Mouse (Mus musculus) thymus, postnatal 10 days (tissue): ENCODE data around the gene Acnat1.
"Not testable (repeated sequence)": the region's sequence is repeated elsewhere in the genome, so short reads cannot be mapped to it uniquely, and the experiment has no call there.

Experiments used
- DNase-seq, 2 experiments: peaks; one replicate each; pipeline ENCODE4 v3.0.0; 2021; ENCODE audit warnings: low spot score in 2 of 2

Acnat1 gene

DNA sequence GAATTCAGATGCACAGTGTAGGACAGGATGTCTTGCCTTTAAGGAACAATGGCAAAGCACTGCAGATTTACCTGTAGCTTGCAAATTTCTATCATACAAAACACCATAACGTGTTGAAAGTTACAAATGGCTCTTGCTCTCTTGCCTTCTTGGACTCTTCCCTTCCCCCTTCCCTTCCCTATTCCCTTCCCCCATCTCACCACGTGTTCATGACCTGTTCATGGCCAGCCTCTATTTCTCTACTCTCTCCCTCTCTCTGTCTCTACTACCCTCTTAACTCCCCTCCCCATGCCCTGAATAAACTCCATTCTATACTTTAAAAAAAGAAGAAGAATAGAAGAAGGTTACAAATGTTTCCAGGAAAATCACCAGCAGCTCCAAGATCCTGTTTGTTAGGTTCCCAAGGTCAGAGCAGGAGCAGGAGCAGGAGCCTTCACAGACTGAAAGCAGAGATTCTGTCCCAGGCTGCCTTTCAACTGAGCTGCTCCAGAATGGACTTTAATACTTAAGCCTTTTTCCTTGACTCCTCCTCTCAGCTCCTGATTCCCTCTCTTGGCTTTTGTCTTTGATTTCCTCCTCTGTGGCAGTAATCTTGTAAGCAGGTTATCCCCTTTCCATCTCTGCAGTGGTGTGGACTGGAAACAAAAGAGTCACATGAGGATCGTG is at the start of gene Acnat1:
TSS of gene Acnat1 (minus strand) at position 478 of the 666 bp plus-strand sequence.
- DNase-seq, result no peak

DNA sequence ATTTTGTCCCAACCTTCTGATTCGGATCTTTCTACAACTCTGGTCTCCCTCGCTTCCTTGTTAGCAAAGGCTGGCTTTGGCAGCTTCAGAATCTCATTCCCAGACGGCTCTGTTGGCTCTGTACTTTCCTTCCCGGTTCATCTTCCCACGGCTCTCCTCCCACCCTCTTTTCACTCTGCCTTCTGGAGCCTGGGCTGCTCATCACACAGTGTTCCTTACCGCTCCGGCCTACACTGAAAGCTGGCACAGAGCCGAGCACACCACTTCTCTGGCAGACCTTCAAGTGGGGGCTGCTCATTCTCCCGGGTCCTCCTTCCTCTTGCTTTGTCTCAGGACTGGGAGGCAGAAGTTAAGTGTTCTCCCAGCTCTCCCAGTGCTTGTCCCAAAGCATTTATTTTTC is 48.9 kb upstream of the Acnat1 start:
- no peak for DNase-seq

DNA sequence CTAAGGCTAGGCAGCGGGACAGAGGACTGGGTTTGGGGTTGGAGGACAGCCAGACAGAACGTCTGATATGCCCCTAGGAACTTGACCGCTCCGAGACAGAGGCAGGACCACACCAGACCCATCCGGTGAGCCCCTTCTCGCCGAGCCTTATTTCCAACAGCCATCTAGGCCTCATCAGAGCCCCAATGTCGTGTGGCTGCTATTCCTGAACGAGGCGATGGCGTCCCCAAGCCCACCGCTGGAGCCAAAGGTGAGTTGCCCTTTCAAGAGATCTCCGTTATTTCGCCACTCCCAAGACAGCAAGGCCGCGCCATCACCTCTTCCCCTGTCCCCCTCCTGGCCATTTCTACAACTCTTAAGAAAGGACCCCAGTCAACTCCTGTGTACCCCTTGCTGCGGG is 47.6 kb upstream of the Acnat1 start:
- DNase-seq, result peak in 1 of 2 experiments; percentile 17

DNA sequence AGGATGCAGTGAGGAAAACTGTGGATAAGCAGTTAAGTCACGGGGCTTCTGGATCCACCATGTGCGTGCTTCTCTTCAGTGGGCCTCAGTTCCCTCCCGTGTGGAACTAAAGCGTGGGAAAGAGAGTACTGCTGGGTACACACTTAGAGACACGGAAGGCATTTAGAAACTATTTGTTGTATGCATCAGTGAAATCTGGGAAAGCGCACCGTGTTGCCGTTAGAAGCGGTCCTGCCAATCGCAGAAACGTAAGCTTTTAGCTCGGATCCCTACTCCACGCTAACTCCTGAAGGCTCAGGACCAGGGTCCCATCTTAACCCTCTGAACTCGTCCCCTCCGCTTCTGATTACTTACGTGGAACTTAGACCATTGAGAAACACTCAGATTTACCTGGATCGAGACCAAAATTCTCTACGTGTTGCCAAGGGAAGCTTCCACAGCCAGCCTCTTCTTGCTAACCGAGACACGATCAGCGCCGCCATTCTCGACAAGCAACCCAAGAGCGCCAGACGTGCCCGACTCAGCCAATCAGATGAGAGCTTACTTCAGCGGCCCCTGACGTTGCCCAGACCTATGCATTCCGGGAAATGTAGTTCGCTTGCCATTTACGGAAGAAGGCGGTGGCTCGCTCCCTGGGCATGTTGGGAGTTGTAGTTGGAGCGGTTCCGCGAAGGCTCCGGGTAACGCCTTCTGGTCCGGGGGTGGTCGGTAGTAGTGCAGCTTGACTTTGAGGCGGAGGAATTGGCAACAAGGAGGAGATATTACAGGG is 47.0 kb upstream of the Acnat1 start, which contains the start of the genes Mrpl50 and Zfp189:
TSS of gene Mrpl50 (minus strand) at position 522 of the 769 bp plus-strand sequence.
TSS of gene Zfp189 (plus strand) at position 605 of the 769 bp plus-strand sequence.
- DNase-seq, result peak; percentile 89 to 90

DNA sequence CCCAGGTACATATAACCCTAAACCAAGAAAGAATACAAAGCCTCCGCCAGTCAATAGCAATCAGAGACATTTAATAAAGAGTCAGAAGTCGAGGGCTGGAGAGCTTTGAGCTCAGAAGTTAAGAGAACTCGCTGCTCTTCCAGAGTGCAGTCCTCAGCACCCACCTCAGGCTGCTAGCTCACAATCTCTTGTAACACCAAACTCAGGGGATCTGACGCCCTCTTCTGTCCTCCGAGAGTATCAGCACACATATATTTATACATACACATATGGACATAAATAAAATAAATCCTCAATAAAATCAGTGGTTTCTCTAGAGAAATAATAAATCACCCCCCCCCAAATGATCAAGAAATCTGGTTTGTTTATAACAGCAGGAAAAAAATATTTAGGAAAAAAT is 45.8 kb upstream of the Acnat1 start:
- no peak for DNase-seq

DNA sequence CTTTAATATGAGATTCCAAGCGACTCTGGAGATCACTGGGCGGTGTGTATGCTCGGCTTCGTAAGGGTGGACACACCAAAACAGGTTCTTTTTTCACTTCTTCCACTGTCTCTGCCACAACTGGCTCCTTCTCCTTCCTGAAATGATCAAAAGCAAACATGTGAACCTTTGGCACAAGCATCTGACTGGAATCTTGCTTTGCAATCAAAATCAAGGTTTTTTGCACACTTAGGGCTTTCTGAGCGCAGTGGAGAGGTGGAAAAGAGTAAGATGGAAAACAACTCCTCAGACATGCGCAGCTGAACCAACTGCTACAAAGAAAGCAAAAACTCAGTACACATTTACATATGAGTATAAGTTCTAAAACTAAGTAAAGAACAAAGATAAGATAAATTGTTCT is 40.7 kb upstream of the Acnat1 start:
- DNase-seq, result no peak

DNA sequence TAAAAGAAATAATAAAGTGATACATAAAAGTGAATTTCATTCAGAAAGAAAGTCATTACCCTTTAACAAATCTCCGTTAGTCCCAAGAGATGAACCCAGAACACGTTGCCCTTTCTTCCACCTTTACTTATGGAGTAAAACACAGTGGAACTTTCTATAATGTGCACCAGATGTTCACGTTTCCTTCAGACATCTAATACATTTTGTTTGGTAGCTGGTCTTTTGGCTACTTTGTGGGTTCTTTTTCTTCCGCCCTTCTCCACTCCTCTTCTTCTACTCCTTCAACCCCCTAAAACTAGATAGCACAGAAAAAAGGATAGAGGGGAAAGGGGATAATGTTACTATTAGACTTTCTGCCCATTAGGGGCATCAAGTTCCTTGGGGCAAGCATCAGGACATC is 38.9 kb upstream of the Acnat1 start:
- DNase-seq, result no peak

DNA sequence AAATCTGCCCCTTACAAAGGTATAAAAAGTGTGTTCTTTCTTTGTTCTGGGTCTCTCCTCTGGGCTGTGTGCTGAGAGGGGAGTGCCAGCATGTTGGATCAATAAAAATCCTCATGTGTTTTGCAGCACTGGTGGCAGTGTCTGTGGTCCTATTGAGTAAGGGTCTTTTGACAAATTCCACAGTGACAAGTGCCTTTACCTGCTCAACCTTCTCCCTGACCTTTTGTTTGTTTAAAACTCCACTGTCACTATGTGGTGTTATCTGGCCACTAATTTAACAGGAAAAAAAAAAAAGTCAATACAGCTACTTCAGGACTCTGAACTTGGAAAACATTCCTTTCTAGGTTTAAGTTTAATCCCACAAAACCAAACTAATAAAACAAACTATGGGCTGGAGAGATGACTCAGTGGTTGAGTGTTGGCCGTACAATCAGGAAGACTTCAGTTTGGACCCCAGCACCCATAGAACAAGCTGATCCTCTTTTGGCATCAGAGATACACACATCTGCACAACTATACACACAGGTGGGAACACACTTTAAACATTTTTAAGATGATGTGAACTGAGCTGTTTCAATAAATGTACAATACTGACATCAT is 36.6 kb upstream of the Acnat1 start:
- DNase-seq, result not testable (repeated sequence)

DNA sequence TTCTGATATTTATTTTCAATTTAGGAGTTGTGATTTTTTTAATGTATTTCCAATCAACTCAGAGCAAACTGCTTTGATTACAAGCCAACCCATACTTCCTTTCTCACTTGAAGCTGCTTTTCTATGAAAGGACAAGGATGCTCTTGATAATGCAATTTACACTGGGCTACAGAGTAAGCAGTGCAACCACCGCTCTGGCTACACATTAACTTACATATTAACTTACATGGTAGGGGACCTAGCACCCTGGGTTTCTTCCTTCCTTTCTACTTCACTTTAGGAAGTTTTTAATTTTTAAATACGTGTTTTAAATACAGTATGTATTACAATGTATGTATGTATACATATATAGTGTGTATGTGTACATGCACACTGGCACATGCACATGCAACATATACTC is 35.5 kb upstream of the Acnat1 start:
- DNase-seq, result no peak

DNA sequence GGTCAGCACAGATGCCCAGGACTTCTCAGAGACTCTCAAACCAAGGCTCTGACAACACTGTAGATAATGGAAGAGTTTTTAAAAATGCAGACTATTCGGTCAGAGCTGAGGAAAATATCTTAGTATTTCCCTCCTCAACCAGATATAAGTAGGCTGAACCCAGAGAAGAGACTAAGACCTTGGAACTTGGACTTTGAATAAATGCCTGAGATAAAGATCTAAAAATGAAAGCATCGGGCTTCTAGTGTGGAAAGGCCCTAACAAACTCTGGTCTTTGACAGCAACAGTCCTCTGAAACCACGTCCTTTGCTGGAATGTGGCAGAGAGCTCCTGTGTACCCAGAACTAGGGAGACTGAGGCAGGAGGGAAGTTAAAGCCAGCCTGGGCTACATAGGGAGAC is 32.7 kb upstream of the Acnat1 start, which contains the start of gene Baat:
TSS of gene Baat (minus strand) at position 172 of the 400 bp plus-strand sequence.
- DNase-seq, result no peak

DNA sequence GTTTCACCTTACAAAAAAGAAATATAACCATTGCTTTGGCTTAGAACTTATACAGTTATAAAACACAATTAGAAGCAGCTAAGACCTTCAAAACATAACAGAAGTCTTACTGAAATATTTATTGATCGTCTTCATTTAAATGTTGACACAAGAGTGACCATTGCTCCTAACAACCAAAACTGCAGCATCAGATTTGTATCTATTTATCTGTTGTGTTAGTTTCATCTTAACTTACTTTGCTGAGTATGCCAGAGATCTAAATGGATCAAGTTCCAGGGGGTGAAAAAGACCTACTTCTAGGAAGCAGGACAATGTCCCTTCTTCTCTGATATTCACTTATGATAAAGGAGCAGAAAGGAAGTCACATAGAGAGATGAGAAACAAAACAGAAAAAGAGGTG is 29.9 kb upstream of the Acnat1 start:
- DNase-seq, result no peak

DNA sequence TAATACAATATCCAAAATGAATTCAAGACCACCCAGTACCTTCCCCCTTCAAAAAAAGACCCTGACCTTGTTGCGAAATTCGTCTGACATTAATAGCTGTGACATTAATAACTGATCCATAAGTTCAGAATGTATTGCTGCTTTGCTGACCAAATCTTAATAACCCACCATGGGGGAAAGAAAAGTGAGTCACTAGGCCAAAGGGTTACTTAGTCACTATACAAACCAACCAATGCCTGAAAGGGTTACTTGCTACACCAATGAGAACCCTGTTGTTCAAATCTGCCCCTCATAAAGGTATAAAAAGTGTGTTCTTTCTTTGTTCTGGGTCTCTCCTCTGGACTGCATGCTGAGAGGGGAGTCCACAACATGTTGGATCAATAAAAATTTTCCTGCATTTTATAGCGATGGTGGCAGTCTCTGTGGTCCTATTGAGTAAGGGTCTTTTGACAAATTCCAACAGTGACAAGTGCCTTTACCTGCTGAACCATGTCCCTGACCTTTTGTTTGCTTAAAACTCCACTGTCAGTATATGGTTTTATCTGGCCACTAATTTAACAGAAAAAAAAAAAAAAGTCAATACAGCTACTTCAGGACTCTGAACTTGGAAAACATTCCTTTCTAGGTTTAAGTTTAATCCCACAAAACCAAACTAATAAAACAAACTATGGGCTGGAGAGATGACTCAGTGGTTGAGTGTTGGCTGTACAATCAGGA is 12.4 kb upstream of the Acnat1 start:
- not testable (repeated sequence) for DNase-seq

DNA sequence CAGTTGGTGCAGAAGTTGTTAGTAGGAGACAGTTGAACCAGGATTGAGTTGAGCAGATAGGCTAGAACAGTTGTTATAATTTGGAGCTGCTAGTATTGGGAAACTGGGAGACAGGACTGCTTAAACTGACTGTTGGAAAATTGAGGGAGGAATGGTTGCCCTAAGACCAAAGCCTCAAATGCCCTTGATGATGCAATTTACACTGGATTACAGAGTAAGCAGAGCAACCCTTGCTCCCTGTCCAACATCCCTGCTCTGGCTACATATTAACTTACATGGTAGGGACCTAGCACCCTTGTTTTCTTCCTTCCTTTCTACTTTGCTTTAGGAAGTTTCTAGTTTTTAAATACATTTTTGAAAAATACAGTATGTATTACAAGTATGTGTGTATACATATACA is 11.7 kb upstream of the Acnat1 start:
- DNase-seq, result no peak

DNA sequence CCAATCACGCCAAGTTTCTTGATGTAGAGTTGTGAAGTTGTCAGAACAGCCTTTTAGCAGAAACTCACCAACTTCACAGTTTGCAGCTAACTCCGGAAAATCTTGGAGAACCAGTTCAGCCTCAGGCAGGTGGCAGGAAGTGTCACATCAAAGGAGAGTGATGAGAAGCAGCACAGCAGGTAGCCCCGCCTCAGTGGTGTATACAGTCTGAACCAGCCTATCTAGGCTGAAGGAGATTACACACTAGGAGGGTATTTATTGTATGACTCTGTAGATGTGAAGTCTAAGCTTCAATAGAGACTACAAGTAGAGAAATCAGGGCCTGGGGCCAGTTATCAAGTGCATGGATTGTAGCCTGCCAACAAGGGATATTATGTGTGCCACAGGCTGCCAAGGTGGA is 7.2 kb upstream of the Acnat1 start:
- DNase-seq, result peak; percentile 38

DNA sequence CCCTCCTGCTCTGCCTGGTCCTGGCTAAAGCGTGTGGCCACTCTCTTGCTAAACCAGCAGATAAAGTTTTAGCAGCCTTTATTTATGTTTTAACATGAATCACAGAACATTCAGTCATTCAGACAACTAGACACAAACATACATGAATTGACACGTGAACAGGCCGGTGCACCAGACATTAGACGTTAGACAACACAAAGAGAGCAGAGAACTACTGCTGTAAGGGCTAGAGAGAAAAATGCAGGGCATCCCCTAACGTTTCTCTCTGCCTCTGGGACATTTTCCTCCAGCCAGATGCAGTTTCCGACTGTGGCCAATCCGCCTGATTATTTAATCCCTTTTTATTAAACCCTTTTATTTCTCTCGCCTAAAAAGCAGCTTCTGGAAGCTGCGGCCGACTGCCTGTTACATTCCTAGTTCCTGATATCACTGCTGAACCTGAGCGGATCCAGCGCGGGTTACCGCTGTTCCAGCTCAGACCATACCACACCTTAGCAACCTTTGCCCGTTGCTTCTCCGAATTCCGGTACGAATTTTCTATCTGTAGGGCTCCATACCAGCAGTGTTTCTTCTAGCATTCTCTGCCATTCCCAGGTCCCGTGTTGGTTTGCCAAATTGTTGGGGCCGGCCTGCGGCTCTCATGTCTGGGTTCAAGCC is 6.5 kb upstream of the Acnat1 start:
- DNase-seq, result no peak

DNA sequence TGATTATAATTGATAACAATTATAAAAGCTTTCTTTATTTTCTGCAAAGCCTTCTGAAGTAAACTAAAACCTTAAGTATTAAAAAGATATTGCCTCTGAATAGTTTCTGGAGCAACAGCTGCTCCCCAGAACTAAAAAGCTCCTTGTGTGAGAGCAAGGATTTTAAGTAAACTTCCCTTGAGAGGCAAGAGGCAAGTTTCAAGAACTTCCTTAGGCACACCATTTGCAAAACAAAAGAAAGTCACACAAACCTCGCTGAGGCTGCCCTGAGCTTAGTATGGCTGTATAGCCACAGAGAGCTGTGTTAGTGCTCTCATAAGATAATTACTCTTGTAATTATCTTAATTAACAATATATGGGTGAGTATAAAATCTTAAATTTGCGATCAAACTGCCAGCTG is 5.3 kb upstream of the Acnat1 start:
- not testable (repeated sequence) for DNase-seq

DNA sequence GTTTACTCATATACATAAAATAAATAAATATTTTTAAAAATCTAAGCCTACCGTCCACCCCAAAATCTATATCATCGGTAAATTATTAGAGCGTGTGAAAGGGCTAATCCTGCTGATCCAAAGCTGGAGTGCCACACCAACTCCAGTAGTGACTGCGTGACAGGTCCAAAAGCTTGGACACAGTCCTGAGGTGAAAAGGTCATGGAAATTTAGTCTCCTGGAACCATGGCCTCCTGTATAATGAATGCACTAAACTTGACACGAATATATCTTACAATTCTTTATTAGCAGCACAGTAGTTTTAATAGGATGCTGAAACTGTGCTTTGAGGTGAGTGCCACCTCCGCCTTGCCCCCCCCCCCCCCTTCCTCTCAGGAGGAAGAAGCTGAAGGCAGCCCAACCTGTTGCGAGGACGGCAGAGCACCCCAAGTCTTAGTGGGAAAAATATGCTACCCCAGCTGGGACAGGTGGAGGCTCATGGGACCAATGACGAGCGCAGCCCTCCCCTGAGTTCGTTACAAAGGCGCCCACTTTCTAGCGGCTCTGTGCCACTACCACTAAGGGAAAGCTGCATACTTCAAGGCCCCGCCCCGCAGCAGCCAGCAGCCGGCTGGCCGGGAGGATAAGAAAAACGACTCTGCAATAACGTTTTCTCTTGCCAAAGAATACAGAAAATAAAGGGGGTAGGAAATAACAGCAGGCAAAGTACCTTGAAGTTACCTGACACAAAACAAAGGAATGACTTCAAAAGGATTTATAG is 4.6 kb upstream of the Acnat1 start:
- DNase-seq, result peak; percentile 37 to 43

DNA sequence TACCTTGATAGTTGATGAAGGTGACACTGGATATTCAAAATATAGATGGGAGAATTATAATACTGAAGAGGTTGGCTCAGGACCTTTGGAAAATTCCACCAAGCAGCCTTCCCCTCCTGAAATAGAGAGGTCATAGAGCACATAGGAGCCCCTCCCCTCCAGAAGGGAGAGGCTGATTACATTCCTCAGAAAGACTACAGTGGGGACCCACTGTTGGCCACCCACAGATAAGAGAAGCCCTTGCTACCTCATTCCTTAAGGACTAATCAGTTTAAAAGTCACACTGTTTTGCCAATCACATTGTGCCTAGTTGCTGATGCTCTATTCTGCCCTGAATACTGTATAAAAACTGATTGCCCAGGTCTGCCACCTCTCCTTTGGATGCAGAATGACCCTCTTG is 871 bp upstream of the Acnat1 start:
- no peak for DNase-seq

DNA sequence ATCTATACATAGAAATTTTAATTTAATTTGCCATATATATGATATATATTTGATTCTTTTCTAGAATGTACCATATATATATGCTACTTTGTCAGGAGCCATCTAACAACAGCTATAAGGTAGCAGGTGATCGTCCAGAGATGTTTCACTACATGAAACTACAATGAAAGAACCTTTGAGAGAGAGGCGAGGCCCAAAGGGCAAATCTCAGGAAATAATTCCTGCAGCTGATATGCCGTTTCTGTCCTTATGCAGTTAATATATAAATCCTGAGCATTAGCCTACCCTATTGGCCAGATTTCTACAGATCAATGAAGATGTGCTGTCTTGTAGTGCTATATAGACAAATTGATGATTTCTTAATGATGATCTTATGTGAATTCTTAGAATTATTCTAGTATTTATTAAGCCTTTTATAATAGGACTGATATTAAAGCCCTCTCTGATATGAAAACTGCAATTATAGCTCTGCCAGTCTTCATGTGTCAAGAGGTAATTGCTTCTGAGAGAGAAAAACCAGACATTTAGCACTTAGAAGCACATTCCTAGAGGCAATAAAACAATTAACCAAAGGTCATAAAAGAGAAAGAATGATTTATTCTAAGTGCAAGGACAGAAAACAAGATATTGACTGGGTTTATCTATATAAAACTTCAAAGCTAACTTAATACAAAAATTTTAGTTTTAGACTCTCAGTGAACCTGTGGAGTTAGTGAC is 4.1 kb downstream of the Acnat1 start:
- no peak for DNase-seq

DNA sequence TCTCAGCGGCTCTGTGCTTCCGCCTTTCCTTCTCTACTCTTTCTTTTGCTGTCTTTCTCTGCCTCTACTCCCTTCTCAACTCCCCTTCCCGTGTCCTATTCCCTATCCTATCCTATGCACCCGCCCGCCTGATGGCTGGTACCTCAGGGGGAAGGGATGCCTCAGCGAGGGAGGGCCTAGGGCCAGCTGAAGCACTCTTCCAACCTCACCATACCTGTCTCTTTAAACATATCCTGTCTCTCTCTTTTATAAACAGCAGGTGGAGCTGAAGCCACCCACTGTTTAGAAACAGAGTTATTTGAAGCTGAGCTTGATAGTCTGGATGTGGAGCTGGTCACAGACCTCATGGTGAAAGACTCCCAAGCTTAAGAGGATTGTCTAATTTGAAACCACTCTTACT is 6.4 kb downstream of the Acnat1 start:
- DNase-seq, result no peak
